Mouse (Mus musculus): ENCODE data around the gene Nkx2-5.

Gene Nkx2-5

DNA sequence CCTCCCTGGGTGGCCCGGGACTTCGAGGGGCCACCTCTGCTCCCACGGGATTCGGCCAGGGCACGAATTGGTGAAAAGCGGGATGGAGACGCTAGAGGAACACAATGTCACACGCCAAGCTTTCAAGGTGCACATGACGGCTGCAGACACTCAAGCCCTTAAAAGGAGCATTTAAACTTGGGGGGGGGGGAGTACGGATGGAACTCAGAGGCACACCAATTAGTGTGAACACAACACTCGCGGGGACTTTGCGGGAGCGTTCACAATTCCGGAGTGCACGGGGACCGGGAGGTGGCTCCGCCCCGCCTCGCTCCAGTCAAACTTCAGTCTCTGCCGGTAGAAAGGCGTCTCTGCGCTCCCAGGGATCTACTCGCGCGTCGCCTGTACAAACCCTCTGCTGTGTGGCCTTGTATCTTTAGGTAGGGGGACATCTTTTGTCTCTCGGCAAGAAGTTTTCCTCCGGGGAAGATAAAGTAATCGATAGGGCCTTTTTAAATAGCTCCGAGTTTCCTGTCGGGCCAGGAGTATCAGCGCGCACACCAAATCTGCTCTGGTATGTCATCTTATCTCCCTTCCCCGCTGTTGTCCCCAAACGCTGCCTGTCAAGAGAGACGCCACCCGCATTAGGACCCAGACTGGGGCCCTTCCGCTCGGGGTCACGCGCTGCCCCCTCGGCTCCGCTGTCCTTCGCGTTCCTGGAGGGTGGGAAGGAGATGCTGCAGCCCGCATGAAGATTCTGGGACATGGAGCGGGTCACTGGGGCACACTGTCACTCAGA lies 5.7 kb upstream of the Nkx2-5 start:
- no peak for ATAC-seq (ENCODE audit: low TSS enrichment)

DNA sequence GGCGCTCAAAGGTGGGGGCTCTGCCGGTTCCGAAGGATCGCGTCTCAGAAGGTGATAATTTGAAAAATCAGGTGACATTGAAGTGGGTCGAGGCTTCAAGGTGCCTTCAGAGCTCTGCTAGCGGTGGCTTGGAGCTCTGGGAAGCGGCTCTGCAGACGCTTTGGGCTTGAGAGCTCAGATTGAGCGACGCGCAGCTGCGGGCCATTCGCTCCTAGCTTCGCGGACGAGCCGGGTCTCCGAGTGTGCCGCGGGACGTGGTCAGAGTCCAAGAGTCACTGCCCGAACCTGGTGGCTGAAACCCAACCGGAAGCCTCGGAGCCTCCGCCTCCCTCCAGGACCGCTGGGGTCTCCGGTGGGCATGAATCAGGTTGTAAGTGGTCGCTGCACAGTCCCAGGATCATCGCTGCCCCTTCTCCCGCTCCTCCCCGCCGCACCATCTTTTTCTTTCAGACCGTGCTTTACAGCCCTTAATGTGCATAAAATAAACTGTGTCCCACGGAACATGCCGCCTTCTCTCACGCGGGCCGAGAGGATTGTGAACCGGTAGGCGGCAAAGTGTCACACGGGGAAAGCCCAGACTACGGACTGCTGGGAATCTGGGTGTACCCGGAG lies 5.0 kb upstream of the Nkx2-5 start:
- no peak for ATAC-seq (ENCODE audit: low TSS enrichment)

DNA sequence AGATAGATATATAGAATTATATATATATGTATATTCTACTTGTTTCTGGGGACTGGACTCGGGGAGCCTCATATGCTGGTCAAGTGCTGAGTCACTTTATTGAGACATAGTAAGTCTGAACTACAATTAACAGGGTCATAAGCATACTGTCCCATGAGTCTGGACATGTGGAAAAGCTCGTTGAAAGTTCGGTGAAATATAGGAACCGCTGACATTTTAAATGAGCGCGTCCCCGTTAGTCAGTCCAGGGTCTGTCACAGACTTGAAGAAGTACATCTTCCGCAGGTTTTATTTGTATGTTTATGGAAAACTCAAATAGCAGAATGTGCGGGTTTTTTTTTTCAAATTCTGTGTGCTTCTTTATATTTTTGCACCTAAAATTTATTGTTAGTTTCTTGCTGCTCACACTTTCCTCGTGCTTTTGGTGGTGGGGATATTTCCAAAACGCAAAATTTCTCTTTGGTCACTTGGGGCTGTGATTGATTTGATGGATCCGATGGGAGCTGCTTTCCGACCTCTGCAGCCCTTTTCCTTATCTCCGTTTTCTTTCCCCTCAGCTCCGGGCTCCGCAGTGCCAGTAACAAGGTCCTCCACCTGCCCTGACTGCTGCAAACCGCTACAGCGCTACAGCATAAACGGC lies 4.4 kb upstream of the Nkx2-5 start:
- no peak for ATAC-seq (ENCODE audit: low TSS enrichment)

DNA sequence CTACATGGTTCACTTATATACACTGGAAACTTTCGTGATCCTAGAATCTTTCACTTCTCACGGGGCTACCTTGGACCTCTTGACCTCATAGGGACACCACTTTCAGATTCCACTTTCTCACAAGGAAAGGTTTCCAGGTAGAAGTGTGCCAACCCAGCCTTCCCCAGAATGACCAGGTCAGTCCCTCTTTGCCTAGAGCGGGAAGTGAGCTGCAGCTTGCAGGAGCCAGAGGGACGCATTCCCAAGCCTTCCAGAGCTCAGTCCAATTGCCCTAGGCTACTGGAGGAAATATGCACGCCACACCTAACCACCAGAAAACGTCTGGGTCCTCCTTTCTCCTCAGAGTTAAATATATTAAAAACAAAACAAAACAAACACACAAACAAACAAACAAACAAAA lies 3.4 kb upstream of the Nkx2-5 start:
- ATAC-seq (ENCODE audit: low TSS enrichment): no peak

DNA sequence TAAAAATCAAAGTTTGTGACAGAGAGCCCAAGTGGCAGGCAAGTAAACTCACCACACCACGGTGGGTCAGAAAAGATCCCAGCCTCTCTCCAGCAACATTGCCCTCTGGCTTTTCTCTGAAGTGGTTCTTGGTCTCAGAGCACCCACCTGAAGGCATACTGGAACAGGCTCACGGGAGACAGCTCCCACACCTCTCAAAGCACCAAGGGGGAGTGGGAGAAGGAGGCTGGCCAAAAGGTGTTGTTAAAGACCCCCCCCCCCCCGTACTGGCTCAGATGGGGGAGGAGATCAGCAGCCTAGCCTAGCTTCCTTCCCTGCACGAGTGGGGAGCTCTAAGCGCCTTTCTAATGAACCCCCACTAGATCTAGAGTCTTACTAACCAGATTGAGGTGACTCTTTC lies 3.0 kb upstream of the Nkx2-5 start:
- ATAC-seq (ENCODE audit: low TSS enrichment): no peak

DNA sequence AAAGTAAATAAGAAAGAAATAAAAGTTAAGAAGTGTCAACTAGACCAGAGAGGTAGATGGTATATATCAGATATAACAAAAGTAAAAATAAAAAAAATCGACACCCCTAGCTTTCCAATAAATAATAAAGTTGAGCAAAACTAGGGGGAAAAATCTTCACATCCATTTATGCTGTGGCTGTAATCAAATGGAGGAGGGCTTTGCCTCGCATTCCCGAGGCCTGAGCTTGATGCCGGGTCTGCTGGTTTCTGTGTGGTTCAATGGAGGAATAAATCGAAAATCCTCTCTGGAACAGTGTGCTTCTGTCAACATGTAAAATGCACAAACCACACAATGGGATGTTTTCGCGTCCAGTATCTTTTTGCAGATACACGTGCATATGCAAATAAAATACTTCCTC lies 1.6 kb upstream of the Nkx2-5 start:
- no peak for ATAC-seq (ENCODE audit: low TSS enrichment)

DNA sequence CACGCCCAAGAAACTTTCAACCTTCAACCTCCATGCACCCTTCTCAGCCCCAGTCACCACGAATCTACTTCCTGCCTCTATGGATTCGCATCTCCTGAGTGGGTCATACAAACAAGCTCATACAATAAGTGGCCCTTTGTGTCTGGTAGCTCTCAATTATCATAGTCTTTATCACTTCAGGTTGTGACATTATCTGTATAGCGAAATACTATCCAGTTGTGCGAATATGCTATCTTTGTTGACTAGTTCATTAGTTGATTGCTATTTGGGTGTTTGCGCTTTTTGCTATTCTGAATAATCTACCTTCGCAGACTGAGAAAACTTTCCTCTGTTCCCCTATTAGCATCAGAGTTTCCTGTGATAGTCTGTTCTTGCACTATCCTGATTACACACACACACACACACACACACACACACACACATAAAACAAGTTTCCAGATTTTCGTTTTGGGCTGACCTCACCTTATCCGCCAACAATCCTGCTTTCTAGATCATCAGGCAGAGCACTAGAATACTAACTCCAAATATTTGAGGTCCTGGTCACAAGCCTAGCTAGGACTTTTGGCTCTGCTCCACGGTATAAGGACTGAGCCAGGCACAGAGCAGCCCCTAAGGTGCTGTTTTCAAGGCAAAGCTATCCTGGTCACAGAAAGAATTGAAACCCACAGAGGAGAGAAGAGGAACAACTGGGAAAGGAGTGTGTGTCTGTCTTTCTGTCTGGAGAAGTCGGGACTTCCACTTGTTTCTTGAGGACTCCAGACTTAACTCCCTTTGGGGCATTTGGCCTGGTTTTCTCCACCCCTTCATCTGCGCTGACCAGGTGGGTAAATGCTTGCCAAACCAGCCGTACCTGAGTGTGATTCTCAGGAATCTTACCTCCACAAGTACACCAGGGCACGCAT lies 591 bp upstream of the Nkx2-5 start:
- no peak for ATAC-seq (ENCODE audit: low TSS enrichment)

DNA sequence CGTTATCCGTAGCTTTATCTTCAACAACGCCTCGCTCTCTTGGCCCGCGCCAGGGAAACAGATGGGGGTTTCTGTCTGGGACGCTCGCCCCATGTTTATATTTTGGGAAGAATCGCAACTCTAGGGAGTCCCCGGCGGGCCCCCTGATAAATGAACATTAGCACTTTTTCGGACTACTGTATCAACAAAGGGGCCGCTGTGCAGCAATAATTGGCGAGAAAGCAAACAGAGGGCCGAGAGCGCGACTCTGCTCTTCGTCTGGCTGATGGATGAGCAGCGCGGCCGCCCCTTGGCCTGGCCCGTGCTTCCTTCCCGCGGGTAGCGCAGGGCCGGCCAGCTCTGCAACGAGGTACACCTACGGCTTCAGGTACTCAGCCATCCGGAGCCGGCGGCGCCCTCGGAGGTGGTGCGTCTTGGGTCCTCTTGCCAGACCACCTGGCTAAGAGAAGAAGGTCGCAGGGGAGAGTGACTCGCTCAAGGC lies 398 bp downstream of the Nkx2-5 start:
- no peak for ATAC-seq (ENCODE audit: low TSS enrichment)

DNA sequence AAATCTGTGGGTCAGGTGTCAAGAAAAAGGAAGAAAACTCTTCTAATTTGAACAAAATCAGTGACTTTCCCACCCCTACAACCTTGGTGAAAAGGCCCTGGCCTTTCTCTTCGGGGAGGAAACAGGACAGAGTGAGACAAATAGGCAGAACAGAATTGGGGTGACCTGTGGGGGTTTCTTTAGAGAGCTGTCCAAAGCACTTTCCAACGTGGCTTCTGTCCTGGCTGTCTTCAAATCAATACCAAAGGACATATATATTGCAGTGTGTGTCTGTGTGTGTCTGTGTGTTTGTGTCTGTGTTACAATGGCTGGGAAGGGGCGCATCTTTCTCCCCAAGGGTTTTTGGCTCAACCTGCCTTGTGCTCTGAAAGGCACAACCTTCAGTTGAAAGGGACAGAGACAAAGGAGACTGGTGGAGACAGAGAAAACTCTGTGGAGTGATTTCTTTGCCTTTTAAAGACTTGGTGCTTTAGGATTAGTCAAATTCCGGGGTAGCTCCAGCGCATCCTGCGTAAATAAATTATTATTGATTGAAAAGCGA lies 1.0 kb downstream of the Nkx2-5 start:
- ATAC-seq (ENCODE audit: low TSS enrichment): no peak

DNA sequence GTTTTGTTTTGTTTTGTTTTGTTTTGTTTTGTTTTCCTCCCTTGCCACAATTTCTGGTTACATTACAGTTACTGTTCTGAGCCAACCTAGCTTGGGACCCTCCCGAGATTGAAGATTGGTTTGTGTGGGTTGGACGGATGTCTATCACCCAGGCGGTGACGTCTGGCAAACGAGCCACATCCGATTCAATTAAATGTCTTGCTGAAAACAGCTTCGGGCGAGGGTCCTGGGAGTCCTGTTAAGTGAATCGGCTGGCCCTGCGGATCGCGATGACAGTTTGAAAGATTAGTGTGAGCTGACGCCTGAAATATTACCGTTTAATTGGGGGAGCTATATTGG lies 1.6 kb downstream of the Nkx2-5 start:
- no peak for ATAC-seq (ENCODE audit: low TSS enrichment)

DNA sequence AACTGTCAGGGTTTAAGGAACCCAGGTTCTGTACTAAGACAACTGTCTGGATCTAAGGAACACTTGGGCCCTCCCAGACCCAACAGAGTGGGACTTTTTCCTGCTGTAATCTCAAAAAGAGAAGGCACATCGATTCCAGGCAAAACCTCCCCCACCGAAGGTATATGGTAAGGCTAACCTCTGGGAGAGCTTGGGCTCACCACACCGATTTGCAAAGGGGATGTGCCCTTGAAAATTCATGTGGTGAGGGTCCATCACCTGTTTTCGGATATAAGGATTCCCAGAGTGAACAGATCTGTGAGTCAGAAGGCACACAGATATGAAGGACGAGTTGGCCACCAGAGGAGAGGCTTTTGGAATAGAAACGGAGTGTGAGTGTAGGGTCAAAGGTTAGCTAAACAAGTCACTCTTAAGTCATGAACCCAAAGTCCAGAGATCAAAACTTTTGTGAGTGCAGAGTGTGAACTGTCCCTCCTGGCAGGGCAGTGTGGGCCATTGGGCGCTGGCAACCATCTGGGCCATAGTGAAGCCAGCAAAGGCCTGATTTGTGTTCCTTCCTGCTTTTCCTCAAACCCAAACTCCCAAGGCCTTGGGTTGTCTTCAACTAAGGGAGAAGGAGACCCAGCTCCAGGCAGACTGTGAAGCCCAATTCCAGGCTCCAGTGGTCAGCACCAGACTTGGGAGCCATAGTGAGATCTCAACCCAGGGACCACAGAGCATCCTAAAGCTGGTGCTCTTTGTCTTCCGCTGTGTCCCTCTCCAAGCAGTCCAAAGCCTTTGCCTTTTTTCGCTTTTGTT lies 2.2 kb downstream of the Nkx2-5 start:
- no peak for ATAC-seq (ENCODE audit: low TSS enrichment)

DNA sequence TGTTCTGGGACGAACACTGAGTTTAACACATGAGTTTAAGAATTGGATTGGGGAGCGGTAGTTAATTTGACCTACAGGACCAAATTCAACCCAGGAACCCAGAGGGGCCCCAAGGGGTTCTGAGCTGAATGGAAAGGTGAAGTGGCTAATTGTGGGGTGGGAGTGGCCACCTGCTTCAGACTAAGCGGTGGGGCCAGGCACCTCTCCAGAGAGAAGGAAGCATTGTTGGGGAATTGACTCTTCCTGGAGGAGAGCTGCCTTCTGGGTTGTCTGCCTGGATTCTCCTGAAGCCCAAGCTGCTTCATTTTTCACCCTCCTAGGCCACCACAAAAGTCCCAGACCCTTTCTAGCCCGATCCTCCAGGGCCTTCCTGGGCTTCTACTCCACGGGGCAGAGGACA lies 2.8 kb downstream of the Nkx2-5 start:
- no peak for ATAC-seq (ENCODE audit: low TSS enrichment)

DNA sequence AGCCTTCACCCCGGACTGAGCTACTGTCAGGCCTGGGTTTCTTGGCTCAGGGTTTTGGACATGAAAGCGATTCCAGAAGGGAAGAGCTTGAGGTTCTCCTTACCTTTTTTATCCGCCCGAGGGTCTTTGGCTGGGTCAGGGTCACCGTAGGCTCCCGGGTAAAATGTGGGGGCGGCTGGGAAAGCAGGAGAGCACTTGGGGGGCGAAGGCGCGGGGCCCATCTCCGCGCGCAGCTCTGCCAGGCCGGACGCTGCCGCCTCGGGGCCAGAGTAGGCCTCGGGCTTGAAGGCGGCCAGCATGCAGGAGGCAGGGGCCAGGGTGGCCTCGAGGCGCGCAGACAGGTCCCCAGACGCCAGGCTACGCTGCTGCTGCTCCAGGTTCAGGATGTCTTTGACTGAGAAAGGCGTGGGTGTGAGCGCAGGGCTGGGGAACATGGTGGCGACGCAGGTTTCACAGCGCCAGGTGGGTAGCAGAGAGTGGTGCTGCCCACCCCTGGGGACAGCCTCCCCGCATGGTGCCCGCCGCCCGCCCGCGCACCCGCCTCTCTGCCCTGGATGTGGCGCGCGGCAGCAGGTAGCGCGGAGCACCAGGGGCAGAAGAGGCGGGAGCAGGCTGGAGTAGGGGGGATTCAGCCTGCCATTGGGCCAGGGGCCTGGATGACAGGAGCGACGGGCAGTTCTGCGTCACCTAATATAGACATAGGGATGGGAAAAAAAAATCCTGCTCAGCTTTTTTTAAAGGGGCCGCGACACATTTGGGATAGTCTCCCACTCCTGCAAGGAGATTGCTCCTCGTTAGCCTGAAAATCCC lies 3.7 kb downstream of the Nkx2-5 start:
- ATAC-seq (ENCODE audit: low TSS enrichment): no peak

DNA sequence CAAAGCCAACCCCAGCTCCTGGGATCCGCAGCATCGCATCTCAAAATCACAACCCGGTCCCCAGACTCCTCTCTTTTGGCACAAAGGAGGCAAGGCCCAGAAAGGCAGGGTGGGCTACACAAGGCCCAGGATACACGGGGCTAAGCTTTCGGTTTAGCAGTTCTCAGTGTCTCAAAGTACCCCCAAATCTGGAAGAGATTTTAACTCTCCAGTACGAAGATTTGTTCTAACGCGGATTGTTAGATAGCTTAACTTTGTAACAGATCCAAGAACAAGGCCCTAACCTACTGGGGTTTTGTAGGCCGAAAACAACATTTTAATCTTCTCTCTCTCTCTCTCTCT lies 4.4 kb downstream of the Nkx2-5 start:
- no peak for ATAC-seq (ENCODE audit: low TSS enrichment)

DNA sequence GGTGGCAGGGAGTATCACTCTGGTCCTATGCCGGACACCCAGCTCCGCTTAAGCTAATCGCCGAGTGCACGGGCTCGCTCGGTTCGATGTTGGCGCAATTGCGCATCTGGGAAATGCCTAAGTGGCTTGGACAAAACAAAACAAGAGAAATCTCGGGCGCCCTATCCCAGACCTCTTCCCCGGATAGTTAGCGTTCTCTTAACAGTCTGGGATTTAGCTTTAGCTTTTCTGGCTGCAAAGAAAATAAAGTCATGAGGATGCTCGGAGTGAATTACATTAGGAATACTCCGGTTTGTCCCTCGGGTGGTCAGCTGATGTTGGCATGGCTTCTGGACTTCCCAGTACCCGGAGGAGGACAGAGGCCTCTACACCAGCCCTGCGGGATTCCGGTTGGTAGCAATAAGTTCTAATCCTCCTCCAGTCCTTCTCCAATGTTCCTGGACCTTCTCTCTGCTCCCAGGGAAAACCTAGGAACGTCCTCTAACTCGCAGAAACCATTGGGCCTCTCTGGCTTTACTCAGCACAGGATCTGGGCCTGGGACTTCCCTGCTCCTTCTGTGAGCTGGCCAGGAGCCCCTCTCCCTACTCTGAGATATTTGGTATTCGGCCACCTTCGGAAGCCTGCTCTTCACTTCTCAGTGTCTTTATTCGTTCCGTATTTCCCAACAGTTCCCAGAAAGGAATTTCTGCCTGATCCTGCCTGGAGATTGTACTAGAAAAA lies 4.9 kb downstream of the Nkx2-5 start:
- no peak for ATAC-seq (ENCODE audit: low TSS enrichment)

DNA sequence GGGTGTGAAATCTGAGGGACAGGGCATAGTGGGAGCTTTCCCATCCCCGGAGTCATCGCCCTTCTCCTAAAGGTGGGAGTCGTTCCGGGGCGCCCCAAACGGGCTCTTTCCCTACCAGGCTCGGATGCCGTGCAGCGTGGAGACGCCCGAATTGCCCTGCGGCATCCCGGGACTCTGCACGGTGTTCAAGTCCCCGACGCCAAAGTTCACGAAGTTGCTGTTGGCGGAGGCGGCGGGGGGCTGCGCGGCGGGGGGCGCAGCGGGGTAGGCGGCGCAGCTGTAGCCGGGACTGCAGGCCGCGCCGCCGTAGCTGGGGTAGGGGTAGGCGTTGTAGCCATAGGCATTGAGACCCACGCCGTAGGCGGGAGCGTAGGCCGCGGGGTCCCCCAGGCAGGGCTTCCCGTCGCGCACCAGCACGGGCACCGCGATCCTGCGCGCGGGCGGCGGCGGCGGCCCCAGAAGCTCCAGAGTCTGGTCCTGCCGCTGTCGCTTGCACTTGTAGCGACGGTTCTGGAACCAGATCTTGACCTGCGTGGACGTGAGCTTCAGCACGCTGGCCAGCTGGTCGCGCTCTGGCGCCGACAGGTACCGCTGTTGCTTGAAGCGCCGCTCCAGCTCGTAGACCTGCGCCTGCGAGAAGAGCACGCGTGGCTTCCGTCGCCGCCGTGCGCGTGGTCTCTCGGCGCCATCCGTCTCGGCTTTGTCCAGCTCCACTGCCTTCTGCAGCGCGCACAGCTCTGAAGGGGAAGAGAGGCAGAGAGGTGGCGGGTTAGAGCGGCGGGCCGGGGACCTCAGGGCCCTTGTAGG lies 5.7 kb downstream of the Nkx2-5 start:
- ATAC-seq (ENCODE audit: low TSS enrichment): no peak

DNA sequence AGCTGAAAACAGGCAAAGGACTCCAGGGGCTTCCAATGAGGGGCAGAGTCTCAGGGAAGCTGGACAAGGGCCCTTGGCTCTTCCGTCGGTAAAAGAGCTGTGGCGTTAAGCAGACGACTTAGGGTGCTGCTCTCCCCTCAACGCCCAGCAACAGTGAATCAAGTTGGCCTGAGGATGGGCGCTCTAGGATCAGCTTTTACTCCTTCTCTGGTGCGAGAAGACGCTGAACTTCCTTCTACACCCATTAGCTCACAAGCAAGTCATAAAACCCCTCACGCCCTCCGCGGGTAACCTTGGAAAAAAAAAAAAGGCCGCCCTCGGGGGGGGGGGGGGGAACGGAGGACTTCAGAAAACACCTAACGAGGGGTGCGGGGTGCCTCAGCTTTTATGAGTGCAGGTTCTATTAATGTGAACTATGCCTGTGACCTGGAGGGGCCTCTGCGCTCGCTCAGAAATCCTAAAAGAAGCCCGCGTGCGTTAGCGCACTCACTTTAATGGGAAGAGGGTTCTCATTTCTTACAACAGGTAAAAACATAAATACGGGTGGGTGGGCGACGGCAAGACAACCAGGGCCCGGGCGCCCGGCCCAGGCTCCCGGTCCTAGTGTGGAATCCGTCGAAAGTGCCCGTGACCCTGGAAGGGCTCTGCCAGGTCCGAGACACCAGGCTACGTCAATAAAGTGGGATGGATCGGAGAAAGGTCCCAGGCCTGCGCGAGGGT lies 6.5 kb downstream of the Nkx2-5 start:
- no peak for ATAC-seq (ENCODE audit: low TSS enrichment)

DNA sequence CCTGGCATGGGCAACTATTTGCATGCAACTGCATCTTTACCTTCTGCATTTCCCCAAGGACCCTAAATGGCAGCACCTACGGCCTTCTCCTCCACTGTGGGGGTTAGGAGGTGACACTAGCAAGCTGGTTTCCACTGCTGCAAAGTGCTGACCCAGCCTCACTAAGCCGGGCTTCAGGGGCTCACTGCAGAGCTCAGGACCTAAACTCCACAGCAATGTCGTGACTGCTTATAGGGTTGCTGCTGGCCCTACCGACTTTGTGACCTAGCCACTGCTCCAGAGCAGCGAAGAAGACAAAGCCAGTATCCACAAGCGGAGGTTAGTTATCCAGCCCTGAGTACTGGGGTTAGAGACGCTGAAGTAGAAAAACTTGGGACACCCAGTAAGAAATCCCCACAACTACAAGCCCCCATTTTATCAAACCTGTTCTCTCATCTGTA lies 7.2 kb downstream of the Nkx2-5 start:
- no peak for ATAC-seq (ENCODE audit: low TSS enrichment)
